ENCODE assay signal across 8 mouse cellular contexts in genomic region chr2:66180293-66180692, GRCm38 (mm10). TPM values are rescaled to one million over a fixed set of nuclear protein-coding genes. Genes with fewer than 3 reads are reported as not detected.
DNase-seq lines count a peak whose midpoint lies in the region; ATAC-seq and TF ChIP-seq lines count a peak whose summit lies in the region.

No protein-coding gene starts in this region.

- H3K9me3 ChIP-seq in intestine, embryonic 14.5 days (ENCODE audit: control insufficient read depth, low read length), result no peaks in the 10 kb centered on the region
- H3K9me3 ChIP-seq in intestine, postnatal 0 days (ENCODE audit: control insufficient read depth), result no peaks in the 10 kb centered on the region
- H3K9me3 ChIP-seq in embryonic facial prominence, embryonic 11.5 days (replicated peaks; ENCODE audit: control insufficient read depth, low read length), result no peaks in the 10 kb centered on the region
- no peaks in the 10 kb centered on the region for H3K9me3 ChIP-seq in midbrain, embryonic 12.5 days

- TF ChIP-seq CTCF in intestine, postnatal 0 days (IDR thresholded peaks at IDR 0.05; ENCODE audit: low read depth), result no peak

- no peak overlapping the region for H3K4me3 ChIP-seq in intestine, embryonic 14.5 days (ENCODE audit: low read depth, low read length)
- H3K4me3 ChIP-seq in intestine, postnatal 0 days (ENCODE audit: low read depth, low read length), result no peak overlapping the region
- H3K4me3 ChIP-seq in embryonic facial prominence, embryonic 11.5 days (ENCODE audit: low read depth, low read length), result no peak overlapping the region
- H3K4me3 ChIP-seq in midbrain, embryonic 12.5 days, result no peak overlapping the region

- ATAC-seq in intestine, embryonic 14.5 days (replicated peaks; ENCODE audit: low FRiP score, low TSS enrichment, low read depth), result no peak
- no peak for ATAC-seq in intestine, postnatal 0 days
- 0 out of 2 replicates have a peak, but pooled peaks have one; percentile 42 for ATAC-seq in embryonic facial prominence, embryonic 11.5 days (replicated peaks; ENCODE audit: insufficient number of reproducible peaks, low FRiP score, low TSS enrichment, low read depth)
- no peak for ATAC-seq in midbrain, embryonic 12.5 days (ENCODE audit: low FRiP score, low read depth)

- 0 out of 2 replicates have a peak, but pooled peaks cover 5% of the 10 kb centered on the region for H3K36me3 ChIP-seq in intestine, embryonic 14.5 days (ENCODE audit: control insufficient read depth, insufficient read depth, low read length)
- H3K36me3 ChIP-seq in intestine, postnatal 0 days (ENCODE audit: control insufficient read depth, insufficient read depth), result no peaks in the 10 kb centered on the region
- no peaks in the 10 kb centered on the region for H3K36me3 ChIP-seq in embryonic facial prominence, embryonic 11.5 days (replicated peaks; ENCODE audit: control insufficient read depth, insufficient read depth, low read depth, low read length)
- H3K36me3 ChIP-seq in midbrain, embryonic 12.5 days, result no peaks in the 10 kb centered on the region

- H3K27me3 ChIP-seq in intestine, embryonic 14.5 days (replicated peaks; ENCODE audit: control insufficient read depth, insufficient read depth, low read length), result no peaks in the 10 kb centered on the region
- H3K27me3 ChIP-seq in intestine, postnatal 0 days (replicated peaks; ENCODE audit: control insufficient read depth, insufficient read depth, low read length), result no peaks in the 10 kb centered on the region
- no peaks in the 10 kb centered on the region for H3K27me3 ChIP-seq in embryonic facial prominence, embryonic 11.5 days (ENCODE audit: control insufficient read depth, insufficient read depth, low read length)
- no peaks in the 10 kb centered on the region for H3K27me3 ChIP-seq in midbrain, embryonic 12.5 days

- no peak overlapping the region for H3K9ac ChIP-seq in intestine, embryonic 14.5 days (ENCODE audit: low read length)
- H3K9ac ChIP-seq in intestine, postnatal 0 days (ENCODE audit: low read depth, low read length), result no peak overlapping the region
- no peak overlapping the region for H3K9ac ChIP-seq in embryonic facial prominence, embryonic 11.5 days (replicated peaks; ENCODE audit: low read length)
- H3K9ac ChIP-seq in midbrain, embryonic 12.5 days (replicated peaks), result no peak overlapping the region

- DNase-seq in intestine, embryonic 14.5 days (ENCODE audit: low spot score), result peak; percentile 68
- peak; percentile 83 for DNase-seq in embryonic facial prominence, embryonic 11.5 days (ENCODE audit: low spot score)
- peak; percentile 54 to 57 for DNase-seq in heart, postnatal 14 days
- peak; percentile 81 to 84 for DNase-seq in kidney, postnatal 4 days
- peak; percentile 43 for DNase-seq in urinary bladder, postnatal 25 days (ENCODE audit: low spot score)
- no peak for DNase-seq in layer of hippocampus, postnatal 36 days

- intact Hi-C loops in heart, postnatal 14 days (cut with DNase I), result loop anchor here (5.0 kb wide), 1 partner anchor 388 kb away; no protein-coding TSS in a partner anchor

- H3K4me2 ChIP-seq in intestine, embryonic 14.5 days (ENCODE audit: low read length), result no peak overlapping the region
- H3K4me2 ChIP-seq in intestine, postnatal 0 days (replicated peaks; ENCODE audit: low read depth), result no peak overlapping the region
- no peak overlapping the region for H3K4me2 ChIP-seq in embryonic facial prominence, embryonic 11.5 days (ENCODE audit: low read depth, low read length)
- no peak overlapping the region for H3K4me2 ChIP-seq in midbrain, embryonic 12.5 days (replicated peaks)

- no peak overlapping the region for H3K27ac ChIP-seq in intestine, embryonic 14.5 days (ENCODE audit: low read depth)
- H3K27ac ChIP-seq in intestine, postnatal 0 days (ENCODE audit: low read depth, low read length), result no peak overlapping the region
- no peak overlapping the region for H3K27ac ChIP-seq in embryonic facial prominence, embryonic 11.5 days (replicated peaks; ENCODE audit: low read depth, low read length)
- H3K27ac ChIP-seq in midbrain, embryonic 12.5 days (replicated peaks), result peak overlapping the region; percentile 31; the same call in 1 of the 2 replicates

- no peaks in the 10 kb centered on the region for H3K4me1 ChIP-seq in intestine, embryonic 14.5 days (replicated peaks; ENCODE audit: control insufficient read depth, insufficient read depth, low read length)
- H3K4me1 ChIP-seq in intestine, postnatal 0 days (replicated peaks; ENCODE audit: control insufficient read depth, insufficient read depth, low read length), result no peaks in the 10 kb centered on the region
- H3K4me1 ChIP-seq in embryonic facial prominence, embryonic 11.5 days (ENCODE audit: control insufficient read depth, insufficient read depth, low read length), result no peaks in the 10 kb centered on the region
- peaks cover 32% of the 10 kb centered on the region for H3K4me1 ChIP-seq in midbrain, embryonic 12.5 days

- 36% methylated on average over 10 of the region's 10 CpGs for WGBS in intestine, embryonic 14.5 days
- 53% methylated on average over 10 of the region's 10 CpGs for WGBS in intestine, postnatal 0 days
- WGBS in embryonic facial prominence, embryonic 11.5 days, result 29% methylated on average over 10 of the region's 10 CpGs
- 34% methylated on average over 10 of the region's 10 CpGs for WGBS in midbrain, embryonic 12.5 days

RNA-seq across cellular contexts. Expression of gene Galnt3, which starts 55.5 kb away (rescaled TPM):
- 7.9 and 9.2 TPM in 2 replicates for polyA plus RNA-seq in intestine, embryonic 14.5 days (2014; fragmentation: Nextera tagmentation; extraction: Ambion mirVana)
- polyA plus RNA-seq in intestine, postnatal 0 days (2015; fragmentation: Nextera tagmentation; extraction: Ambion mirVana), result 19.9 and 20.7 TPM in 2 replicates
- 3.0 and 3.9 TPM in 2 replicates for polyA plus RNA-seq in embryonic facial prominence, embryonic 11.5 days (2014; fragmentation: Nextera tagmentation; extraction: Ambion mirVana)
- total RNA-seq in heart, postnatal 14 days (2021), result under 1 TPM; 0.32 to 0.33 TPM
- polyA plus RNA-seq in midbrain, embryonic 12.5 days (2016; fragmentation: Nextera tagmentation; extraction: Ambion mirVana), result 0.71 and 2.0 TPM in 2 replicates
- 1 to 10 TPM; 7.8 to 7.9 TPM for total RNA-seq in layer of hippocampus, postnatal 36 days (2021)

Comparison
In these comparisons a context has a peak if more than half of its experiments do, and no peak if none do; other contexts are left out.
1. DNase-seq: peak in intestine, embryonic 14.5 days (single experiment), embryonic facial prominence, embryonic 11.5 days (single experiment), heart, postnatal 14 days (2 of 2), kidney, postnatal 4 days (2 of 2) and urinary bladder, postnatal 25 days (single experiment); none in layer of hippocampus, postnatal 36 days (0 of 2).